Mouse (Mus musculus) right cerebral cortex, postnatal 36 days (tissue): ENCODE results near the gene Zp3.
A peak's percentile ranks its signal among the peaks of the same experiment; 100 is the strongest.

ENCODE experiments used
- DNase-seq, 2 experiments: peaks; one replicate each; pipeline ENCODE4 v3.0.0; 2022; ENCODE audit warnings: low spot score in 2 of 2, mixed read lengths in 1 of 2

Gene Zp3

DNA sequence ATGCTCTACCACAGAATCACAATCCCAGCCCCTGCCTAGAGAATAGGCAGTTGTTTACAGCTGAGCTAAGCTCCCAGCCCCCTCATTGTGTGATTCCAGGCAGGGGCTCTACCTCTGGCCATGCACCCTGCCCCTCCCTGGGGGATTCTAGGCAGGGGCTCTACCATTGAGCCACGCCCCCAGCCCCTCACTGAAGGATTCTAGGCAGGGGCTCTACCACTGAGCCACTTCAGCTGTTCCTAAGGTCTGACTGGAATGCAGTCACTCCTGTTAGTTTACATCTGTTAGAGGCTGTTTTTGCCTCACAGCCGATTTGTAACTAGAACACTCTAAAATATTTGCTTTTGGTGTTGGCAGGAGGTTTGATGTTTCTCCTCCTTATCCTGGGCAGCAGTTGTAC, 22.4 kb downstream of the Zp3 start:
- no peak for DNase-seq

DNA sequence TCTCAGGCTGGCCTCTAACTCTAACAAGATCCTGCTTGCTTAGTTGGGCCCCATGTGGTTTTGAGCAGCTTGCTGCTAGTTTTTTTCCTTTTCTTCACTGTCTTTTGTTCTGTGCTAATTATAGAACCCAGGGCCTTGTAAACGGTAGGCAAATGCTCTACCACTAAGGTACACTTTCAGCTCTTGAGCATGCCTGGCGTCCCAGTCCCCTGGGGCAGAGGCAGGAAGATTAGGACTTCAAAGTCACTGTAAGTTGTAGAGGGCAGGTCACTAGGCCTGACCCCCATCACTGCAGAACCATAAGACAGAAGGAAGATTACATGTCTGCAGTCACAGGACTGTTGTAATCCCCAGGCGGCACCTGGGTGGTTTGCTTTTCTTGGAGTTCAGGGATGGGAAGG, 22.9 kb downstream of the Zp3 start:
- DNase-seq, result no peak

DNA sequence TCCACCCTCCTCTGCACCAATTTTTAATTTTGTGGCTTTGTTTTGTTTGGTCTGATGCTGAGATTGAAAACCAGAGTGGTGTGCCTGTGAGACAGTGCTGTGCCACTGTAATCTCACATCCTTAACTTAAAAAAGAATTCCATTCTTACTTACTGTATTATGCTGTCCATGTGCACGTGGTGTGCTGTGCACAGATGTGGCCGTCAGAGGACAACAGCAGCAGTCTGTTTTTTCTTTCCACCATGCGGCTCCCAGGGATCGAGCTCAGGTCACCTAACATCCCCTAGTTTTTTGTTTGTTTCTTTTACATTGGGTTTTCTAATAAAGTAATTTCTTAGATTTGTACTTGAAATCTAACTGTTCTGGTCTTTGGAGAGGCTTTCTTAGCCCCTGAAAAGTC, 24.6 kb downstream of the Zp3 start:
- no peak for DNase-seq

DNA sequence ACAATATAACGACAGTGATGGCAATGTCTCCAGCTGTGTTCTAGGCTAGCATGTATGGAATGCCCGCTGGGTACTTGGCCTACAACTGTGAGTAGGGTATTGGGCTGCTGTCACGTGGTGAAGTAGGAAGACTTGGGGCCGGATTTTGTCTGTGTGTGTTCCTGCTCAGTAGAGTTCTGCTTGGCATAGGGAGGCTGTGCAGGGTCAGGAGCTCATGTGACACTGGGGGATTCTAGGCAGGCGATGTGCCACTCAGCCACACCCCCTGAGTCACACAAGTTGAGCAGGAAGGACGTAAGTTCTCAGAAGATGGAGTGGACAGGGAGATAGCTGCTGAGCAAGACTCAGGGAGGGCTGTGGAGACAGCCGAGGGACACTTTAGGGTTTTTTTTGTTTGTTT, 27.8 kb downstream of the Zp3 start:
- no peak for DNase-seq

DNA sequence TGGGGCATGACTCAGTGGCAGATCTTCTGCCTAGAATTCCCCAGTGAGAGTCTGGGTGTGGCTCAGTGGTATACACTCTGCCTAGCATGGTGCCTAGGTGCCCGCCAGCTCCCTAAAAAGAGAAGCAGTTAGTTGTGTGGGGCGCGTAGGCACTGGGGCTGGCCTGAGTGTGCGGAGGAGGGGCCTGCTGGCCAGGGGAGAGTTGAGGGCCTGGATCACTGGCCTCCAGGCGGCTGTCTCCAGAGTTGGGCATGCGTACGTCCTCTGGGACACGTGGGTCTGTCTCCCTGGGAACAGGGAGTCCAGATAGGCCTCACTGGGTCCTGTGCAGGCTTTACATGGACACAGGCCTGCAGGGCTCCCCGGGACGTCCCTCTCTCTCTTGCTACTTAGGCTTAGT, 35.0 kb downstream of the Zp3 start:
- no peak for DNase-seq

DNA sequence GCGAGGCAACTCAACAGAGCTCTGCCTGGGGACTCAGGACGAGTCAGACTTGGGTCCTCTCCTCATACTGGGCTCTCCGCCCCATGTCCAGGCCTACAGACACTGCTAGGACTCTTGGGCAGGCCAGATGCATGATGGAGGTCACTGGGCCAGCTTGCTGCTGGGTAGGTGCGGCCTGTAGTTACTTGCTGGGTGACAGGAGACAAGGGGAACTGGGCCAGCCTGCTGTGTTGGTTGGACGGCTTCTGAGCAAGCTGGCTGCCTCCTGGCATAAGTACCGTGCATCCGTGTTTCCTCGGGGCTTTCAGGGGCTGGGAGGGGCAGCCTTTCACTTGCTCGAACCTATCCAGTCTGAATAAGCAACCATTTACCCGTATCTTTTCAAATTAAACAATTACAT, 35.7 kb downstream of the Zp3 start:
- DNase-seq, result no peak

DNA sequence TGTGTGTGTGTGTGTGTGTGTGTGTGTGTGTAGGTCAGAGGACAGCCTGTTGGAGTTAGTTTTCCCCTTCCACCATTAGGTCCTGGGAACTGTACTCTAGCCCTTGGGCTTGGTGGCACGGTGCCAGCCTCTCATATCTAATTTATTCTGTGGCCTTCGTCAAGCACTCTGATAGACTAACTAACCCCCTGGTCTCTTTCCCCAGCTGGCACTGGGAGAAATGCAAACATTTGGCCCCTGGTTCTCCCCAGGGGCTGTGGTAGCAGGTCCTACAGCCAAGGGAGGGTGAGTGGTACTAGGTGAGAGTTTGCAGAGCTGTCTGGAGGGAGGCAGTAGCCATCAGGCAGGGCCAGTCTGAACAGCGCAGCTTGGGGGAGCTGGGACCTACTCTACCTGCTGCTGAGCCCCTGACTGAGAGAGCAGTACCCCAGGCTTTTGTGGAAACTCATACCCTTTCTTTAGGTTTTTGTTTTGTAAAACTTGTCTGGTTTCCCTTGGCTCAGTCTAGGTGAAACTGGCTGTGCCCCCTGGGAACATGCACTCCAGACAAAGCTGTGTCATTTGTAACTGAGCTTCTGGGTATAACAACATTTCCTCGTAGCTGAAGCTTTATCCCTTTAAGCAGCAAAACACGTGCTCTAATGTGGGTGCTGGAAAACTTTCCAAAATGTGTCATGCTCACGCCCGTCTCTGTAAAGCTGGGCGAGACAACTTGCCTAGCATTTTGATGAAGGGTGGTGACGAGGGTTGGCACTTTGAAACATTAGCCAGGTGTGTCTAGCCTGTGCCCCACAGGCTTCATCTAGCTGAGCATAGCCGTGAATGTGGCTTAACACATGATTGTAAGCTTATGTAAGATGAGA, 36.3 kb downstream of the Zp3 start:
- DNase-seq, result no peak

DNA sequence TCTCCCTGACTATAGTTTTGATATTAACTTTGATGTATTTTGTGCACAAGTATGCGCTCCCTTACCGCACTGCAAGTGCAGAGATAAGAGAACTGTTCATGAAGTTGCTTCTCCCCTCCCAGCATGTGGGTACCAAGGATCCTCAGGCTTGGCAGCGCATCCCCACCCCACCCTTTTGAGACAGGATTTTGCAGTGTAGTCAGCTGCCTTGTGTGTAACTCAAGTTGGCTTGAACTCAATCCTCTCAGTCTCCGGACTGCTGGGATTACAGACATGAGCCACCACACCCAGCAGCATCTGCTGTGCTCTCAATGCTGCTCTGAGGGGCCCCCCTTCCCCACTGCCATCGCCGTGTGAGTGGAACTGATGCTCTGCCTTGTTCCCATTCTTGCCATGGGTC, 37.4 kb downstream of the Zp3 start:
- no peak for DNase-seq

DNA sequence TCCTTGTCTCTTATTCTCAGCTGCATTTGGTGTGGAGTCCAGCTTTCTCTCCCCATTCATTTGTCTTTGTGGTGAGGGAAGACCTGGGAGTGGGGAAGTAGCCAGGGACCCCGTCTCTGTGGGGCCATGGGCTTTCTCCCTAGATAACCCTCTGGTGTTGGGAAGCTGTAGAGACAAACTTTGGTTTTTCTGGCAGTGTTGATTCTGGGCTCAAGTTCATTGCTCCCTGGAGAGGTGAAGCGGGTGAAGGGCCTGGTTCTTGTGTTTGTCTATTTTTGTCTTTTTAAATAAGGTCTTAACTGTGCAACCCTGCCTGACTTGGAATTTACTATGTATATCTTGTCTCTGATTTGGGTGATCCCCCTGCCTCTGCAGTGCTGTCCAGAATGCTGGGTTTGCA, 38.8 kb downstream of the Zp3 start:
- no peak for DNase-seq

DNA sequence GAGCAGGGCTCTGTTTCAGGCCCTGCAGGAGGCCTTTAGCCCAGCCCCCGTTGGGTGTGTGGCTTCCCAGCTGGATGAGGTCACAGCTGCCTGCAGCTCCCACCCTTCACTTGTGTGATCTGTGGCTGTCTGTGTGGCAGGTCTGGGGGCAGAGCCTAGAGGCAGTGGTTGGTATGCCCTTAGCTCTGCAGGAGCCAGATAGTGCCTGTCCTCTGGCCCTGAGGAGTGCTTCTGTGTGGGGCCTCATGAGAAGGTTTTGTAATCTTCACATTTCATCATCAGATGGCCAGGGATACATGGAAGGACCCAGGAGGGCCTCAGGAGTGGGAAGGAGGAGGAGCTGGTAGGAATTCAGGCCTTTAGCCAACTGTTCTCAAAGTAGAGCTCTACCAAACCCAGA, 40.0 kb downstream of the Zp3 start:
- no peak for DNase-seq

DNA sequence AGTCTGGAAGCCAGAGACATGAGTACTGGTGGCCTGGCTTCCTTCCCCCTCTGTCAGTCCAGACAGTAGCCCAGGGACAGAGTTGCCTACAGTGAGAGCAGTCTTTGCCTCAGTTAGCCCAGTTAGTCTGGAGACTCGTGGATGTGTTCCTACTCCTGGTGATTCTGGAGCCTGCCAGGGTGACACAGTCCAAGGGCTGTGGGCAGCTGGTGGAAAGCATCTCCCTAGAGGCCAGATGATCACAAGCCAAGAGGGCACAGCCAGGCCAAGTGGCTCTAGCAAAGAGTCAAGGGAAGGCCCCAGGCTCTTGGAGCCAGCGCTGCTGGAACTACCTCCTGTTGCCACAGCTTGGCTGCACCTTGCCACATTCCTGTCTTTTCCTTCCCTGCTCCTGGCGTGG, 45.8 kb downstream of the Zp3 start:
- no peak for DNase-seq

DNA sequence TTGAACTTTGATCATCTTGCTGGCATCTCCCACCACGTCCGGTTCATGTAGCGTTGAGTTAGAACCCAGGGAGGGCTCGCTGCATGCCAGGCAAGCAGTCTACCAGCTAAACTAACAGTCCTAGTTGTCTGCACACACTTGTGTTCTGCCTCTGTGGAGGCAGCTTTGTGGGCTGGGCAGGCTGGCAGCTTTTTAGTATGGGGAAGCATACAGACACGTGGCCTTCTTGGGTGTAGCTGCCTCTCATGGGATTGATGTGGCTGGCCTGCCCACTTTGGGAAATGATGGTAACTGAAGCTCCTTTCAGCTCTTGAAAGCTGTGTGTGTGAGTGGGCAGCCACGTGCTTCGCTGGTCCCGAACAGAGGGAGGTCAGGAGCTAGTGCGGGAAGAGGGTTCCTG, 47.0 kb downstream of the Zp3 start:
- DNase-seq, result peak in 1 of 2 experiments; percentile 25

DNA sequence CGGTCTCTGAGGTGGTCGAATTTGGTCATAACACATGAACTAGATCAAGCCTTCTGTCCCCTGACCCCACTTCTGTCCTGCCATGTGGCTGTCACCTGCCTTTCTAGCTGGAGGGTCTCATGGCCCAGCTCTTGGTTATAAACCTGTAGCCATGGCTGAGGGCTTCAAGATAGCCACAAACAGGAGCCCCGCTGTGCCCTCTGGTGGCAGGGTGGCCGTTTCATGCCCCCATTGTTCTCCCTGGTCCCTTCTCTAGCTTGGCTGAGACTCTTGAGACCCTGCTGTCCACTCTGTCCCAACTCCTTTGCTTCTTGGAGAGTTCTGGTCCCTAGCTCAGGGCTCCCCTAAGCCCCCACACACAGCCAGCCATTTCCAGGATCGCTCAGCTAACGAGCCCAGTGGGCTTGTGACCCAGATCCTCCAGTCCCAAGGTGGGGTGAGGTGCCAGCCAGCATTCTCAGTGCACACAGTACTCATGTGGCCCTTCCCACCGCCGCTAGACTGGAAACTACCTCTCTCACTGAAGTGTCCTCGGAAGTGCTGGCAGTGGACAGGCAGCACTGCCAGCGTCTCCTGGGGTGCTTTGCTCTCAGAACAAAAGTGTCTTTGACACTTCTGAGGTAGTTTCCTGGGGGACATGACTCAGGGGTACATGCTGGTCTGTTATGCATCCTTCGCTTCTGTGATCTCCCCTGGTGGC, 47.9 kb downstream of the Zp3 start:
- DNase-seq, result no peak

DNA sequence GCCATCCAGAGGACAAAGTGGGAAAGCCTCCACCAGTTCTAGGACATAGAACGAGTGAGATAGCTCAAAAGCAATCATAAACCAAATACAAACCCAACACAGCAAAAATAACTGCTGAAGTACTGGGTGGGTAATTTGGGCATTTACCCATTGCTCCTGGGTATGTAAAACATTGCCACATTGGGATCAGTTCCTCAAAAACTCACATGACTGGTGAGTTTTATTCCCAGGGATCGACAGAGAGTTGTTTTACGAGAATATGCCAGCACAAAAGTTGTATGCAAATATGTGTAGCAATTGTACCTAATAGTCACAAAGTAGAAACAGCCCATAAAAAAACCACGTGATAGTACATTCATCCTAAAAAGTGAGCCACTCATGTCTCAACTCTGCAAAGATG, 55.0 kb downstream of the Zp3 start:
- DNase-seq, result no peak

DNA sequence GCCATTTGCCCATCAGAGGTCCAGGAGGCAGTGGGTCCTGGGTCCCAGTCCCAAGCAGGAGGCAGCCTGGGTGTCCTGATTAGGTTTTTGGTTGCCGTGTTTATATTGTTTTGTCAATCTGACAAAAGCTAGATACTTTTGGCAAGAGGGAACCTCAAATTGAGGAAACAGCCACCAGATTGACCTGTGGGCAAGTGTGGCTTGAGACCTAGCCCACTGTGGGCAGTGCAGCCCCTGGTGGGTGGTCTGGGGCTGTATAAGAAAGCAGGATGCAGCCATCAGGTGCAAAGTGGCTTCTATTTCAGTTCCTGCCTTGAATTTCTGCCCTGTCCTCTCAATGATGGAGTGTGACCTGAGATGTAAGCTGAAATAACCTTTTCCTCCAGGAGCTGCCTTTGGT, 55.4 kb downstream of the Zp3 start:
- DNase-seq, result no peak

DNA sequence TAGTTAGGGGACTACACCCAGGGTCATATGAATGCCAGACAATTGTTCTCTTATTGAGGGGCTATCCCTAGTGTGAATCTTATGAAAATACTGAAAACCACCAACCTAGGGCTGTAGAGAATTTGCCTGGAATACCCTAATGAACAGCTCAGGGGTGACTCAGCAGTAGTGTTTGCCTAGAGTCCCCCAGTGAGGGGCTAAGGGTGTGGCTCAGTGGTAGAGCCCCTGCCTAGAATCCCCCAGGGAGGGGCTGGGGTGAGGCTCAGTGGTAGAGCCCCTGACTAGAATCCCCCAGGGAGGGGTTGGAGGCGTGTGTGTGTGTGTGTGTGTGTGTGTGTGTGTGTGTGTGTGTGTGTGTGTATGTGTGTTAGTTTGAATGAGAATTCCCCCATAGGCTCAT, 56.8 kb downstream of the Zp3 start:
- DNase-seq, result no peak
